Mouse (Mus musculus) ES-E14 (cell line): ENCODE measurements around the gene Zfp687. TPM values are rescaled to one million over a fixed set of nuclear protein-coding genes. Genes with fewer than 3 reads are reported as not detected.

Source experiments
- DNase-seq: peaks from one replicate; pipeline ENCODE4 v3.0.0-alpha.2; 2013; ENCODE audit warnings: low read depth, low spot score
- H3K27ac ChIP-seq: 2 replicates; pipeline ENCODE4 v1.5.1; 2012; ENCODE audit warnings: low read depth, mild to moderate bottlenecking, low read length, moderate library complexity, mixed read lengths; ENCODE audit not compliant: poor library complexity, insufficient read depth, severe bottlenecking
- H3K36me3 ChIP-seq: 2 replicates; pipeline ENCODE4 v1.6.1; 2012; ENCODE audit warnings: mild to moderate bottlenecking, low read length, moderate library complexity, mixed read lengths; ENCODE audit not compliant: control insufficient read depth, poor library complexity, insufficient read depth, severe bottlenecking
- H3K4me1 ChIP-seq, 2 experiments: fragments of 150-350 bp in 1 of 2; sonication (generic) in 1 of 2; 2 replicates each; pipeline ENCODE4 v1.6.1; 2012; ENCODE audit warnings: low read length in 2 of 2, mild to moderate bottlenecking in 1 of 2, mixed read lengths in 1 of 2; ENCODE audit not compliant: control insufficient read depth in 2 of 2, insufficient read depth in 2 of 2, poor library complexity in 1 of 2
- H3K4me3 ChIP-seq, 2 experiments: fragments of 150-350 bp in 1 of 2; sonication (generic) in 1 of 2; 2 replicates each; pipeline ENCODE4 v1.5.1; 2012; ENCODE audit warnings: low read length in 2 of 2, low read depth in 1 of 2, mild to moderate bottlenecking in 1 of 2, mixed read lengths in 1 of 2; ENCODE audit not compliant: insufficient read depth in 1 of 2, poor library complexity in 1 of 2, severe bottlenecking in 1 of 2
- H3K9ac ChIP-seq: 2 replicates; pipeline ENCODE4 v1.6.1; 2012; ENCODE audit warnings: low read depth, mild to moderate bottlenecking, low read length, mixed read lengths; ENCODE audit not compliant: poor library complexity, insufficient read depth, severe bottlenecking
- H3K9me3 ChIP-seq: fragments of 150-350 bp; sonication (generic); 2 replicates; pipeline ENCODE4 v1.6.1; 2012; ENCODE audit warnings: low read depth, mild to moderate bottlenecking, low read length; ENCODE audit not compliant: control insufficient read depth, insufficient read depth
- CHD2 ChIP-seq: IDR thresholded peaks from 2 replicates; pipeline ENCODE4 v1.6.1; 2014; ENCODE audit warnings: mild to moderate bottlenecking, low read depth, low read length, inconsistent platforms
- HCFC1 ChIP-seq: IDR thresholded peaks from 2 replicates; pipeline ENCODE4 v1.6.1; 2012; ENCODE audit warnings: low read length, inconsistent platforms, borderline replicate concordance; ENCODE audit not compliant: insufficient read depth
- MAFK ChIP-seq: IDR thresholded peaks from 2 replicates; pipeline ENCODE4 v1.6.1; 2014; ENCODE audit warnings: mild to moderate bottlenecking, low read depth, low read length, inconsistent platforms; ENCODE audit not compliant: insufficient read depth
- ZC3H11A ChIP-seq: IDR thresholded peaks from 2 replicates; pipeline ENCODE4 v1.6.1; 2012; ENCODE audit warnings: low read depth, mild to moderate bottlenecking, inconsistent platforms, low read length, borderline replicate concordance
- ZNF384 ChIP-seq: IDR thresholded peaks from 2 replicates; pipeline ENCODE4 v1.6.1; 2012; ENCODE audit warnings: low read depth, low read length, inconsistent platforms
- in situ Hi-C, 2 experiments: fragments of 600-800 bp; cut with MboI; formaldehyde crosslinking; loops; one replicate each; pipeline ENCODE4 v1.15.1; 2025; ENCODE audit warnings: low sequenced_read_pairs in 2 of 2, inconsistent platforms in 1 of 2; ENCODE audit not compliant: unreplicated experiment in 2 of 2
- total RNA-seq: library from RNA; depleted of rRNA; stranded (reverse); fragments of 300-350 nt; gene quantifications from 2 replicates; pipeline ENCODE4 v1.2.3, GENCODE M21; 2012

Gene Zfp687
- total RNA-seq, 1 experiment, result 19.8 TPM

GRCm38 (mm10) chr3:95046462-95047057 lies 31.3 kb upstream of the Zfp687 start:
- in situ Hi-C loops, result no loop called here
- H3K27ac ChIP-seq, result no peak overlapping the region
- TF ChIP-seq ZC3H11A (no peak), MAFK (no peak), HCFC1 (no peak), CHD2 (no peak), ZNF384 (no peak)

GRCm38 (mm10) chr3:95043251-95043650 lies 28.0 kb upstream of the Zfp687 start:
- TF ChIP-seq CHD2, result no peak
- TF ChIP-seq ZC3H11A, result no peak
- no peak for TF ChIP-seq HCFC1
- no peak for TF ChIP-seq ZNF384
- TF ChIP-seq MAFK, result no peak
- in situ Hi-C loops, result no loop called here
- H3K9ac ChIP-seq, result no peak overlapping the region
- no peak overlapping the region for H3K4me3 ChIP-seq
- 0 out of 2 replicates have a peak, but pooled peaks cover 4% of the 10 kb centered on the region for H3K36me3 ChIP-seq
- no peak overlapping the region for H3K27ac ChIP-seq
- peaks cover 2% of the 10 kb centered on the region in 2 experiments; a peak in 2 of 4 replicates for H3K4me1 ChIP-seq
- DNase-seq, result no peak
- H3K9me3 ChIP-seq, result no peaks in the 10 kb centered on the region

More at GRCm38 (mm10) chr3:95046462-95047057, 31.3 kb upstream of the Zfp687 start:
- H3K4me1 ChIP-seq, result peaks cover 2 to 6% of the 10 kb centered on the region in 2 experiments; a peak in 1 of 4 replicates
- H3K9me3 ChIP-seq, result no peaks in the 10 kb centered on the region
- H3K36me3 ChIP-seq, result no peaks in the 10 kb centered on the region
- H3K9ac ChIP-seq, result no peak overlapping the region
- H3K4me3 ChIP-seq, result no peak overlapping the region
- no peak for DNase-seq

- DNase-seq, result no peak
- Histone ChIP-seq H3K9ac (peak overlapping the region; percentile 38; the same call in 1 of the 2 replicates), H3K4me3 (peak overlapping the region; percentile 39 to 100; a peak in 3 of 4 replicates), H3K27ac (no peak overlapping the region), H3K36me3 (0 out of 2 replicates have a peak, but pooled peaks cover 4% of the 10 kb centered on the region), H3K4me1 (peaks cover 2% of the 10 kb centered on the region in 2 experiments; a peak in 2 of 4 replicates), H3K9me3 (no peaks in the 10 kb centered on the region)
- no peak for TF ChIP-seq HCFC1
- no peak for TF ChIP-seq ZNF384
- in situ Hi-C loops, result no loop called here
Observed at GRCm38 (mm10) chr3:95042838-95043229, 27.6 kb upstream of the Zfp687 start.

GRCm38 (mm10) chr3:95042166-95042837 lies 27.1 kb upstream of the Zfp687 start, which contains the start of gene Psmd4:
TSS of gene Psmd4 (minus strand) at chr3:95042614.
- 0 out of 2 replicates have a peak, but pooled peaks cover 6% of the 10 kb centered on the region for H3K36me3 ChIP-seq
- H3K9me3 ChIP-seq, result no peaks in the 10 kb centered on the region
- no peak for TF ChIP-seq ZNF384
- no peak for TF ChIP-seq MAFK
- TF ChIP-seq CHD2, result peak; percentile 89
- no peak for TF ChIP-seq ZC3H11A
- peak; percentile 92 for TF ChIP-seq HCFC1
- in situ Hi-C loops, result no loop called here
- H3K4me1 ChIP-seq, result peaks cover 2% of the 10 kb centered on the region in 2 experiments; a peak in 2 of 4 replicates
- no peak within 1 kb of the TSS; the same call in 1 of the 2 replicates for H3K27ac ChIP-seq
- DNase-seq, result peak; percentile 98
- H3K9ac ChIP-seq, result peak within 1 kb of the TSS; percentile 99
- H3K4me3 ChIP-seq, result peak within 1 kb of the TSS; percentile 99 to 100
